Mouse (Mus musculus) brain, embryonic 14.5 days (tissue): ENCODE data around the gene Vsig4.

ENCODE experiments used
- CTCF ChIP-seq: fragments of 200-500 bp; IDR thresholded peaks from 2 replicates; pipeline ENCODE4 v1.5.1; 2012; ENCODE audit warnings: inconsistent platforms, mild to moderate bottlenecking, moderate library complexity, borderline replicate concordance; ENCODE audit not compliant: insufficient read depth, insufficient read length; ENCODE audit errors: extremely low read depth
- POLR2A ChIP-seq: fragments of 200-500 bp; IDR thresholded peaks from 2 replicates; pipeline ENCODE4 v1.6.1; 2012; ENCODE audit warnings: mild to moderate bottlenecking, inconsistent platforms, borderline replicate concordance; ENCODE audit not compliant: poor library complexity, insufficient read depth, insufficient read length, severe bottlenecking; ENCODE audit errors: extremely low read depth

DNA sequence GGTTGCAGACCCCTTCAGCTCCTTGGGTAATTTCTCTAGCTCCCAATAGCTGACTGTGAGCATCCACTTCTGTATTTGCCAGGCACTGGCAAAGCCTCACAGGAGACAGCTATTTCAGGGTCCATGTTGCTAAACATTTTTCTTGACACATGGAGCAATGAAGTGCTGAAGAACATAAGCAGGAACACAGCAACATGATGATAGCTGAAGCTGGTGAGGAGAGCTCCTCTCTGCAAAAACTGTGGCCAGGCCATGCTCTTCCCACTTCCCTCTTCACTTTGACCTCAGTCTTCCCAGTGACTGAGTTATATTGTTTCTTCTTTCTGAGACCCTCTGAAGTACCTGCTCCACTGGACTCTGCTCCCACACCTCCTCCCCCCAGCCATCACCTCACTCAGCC, 67.8 kb downstream of the Vsig4 start:
- TF ChIP-seq CTCF = no peak
- no peak for TF ChIP-seq POLR2A
